Mouse (Mus musculus): ENCODE measurements around the gene Pakap.

The Pakap gene

GRCm38 (mm10) chr4:57715849-57716248 lies 147.9 kb downstream of the Pakap start:
- no peak for ATAC-seq (ENCODE audit: low TSS enrichment)

- 0 out of 2 replicates have a peak, but pooled peaks have one; percentile 32 for ATAC-seq (ENCODE audit: low TSS enrichment)
Measured at GRCm38 (mm10) chr4:57716735-57717134, 148.8 kb downstream of the Pakap start.

- ATAC-seq (ENCODE audit: low TSS enrichment), result no peak
Measured at GRCm38 (mm10) chr4:57717354-57717753, 149.4 kb downstream of the Pakap start, which contains the start of gene Akap2. TSS of gene Akap2 (plus strand) at chr4:57717657.

- no peak for ATAC-seq (ENCODE audit: low TSS enrichment)
Measured at GRCm38 (mm10) chr4:57719370-57719769, 151.4 kb downstream of the Pakap start.

GRCm38 (mm10) chr4:57720869-57721361 lies 152.9 kb downstream of the Pakap start:
- 0 out of 2 replicates have a peak, but pooled peaks have one; percentile 7 for ATAC-seq (ENCODE audit: low TSS enrichment)

- ATAC-seq (ENCODE audit: low TSS enrichment), result no peak
Measured at GRCm38 (mm10) chr4:57722296-57722695, 154.3 kb downstream of the Pakap start.

GRCm38 (mm10) chr4:57723659-57724058 lies 155.7 kb downstream of the Pakap start:
- ATAC-seq (ENCODE audit: low TSS enrichment), result no peak

- no peak for ATAC-seq (ENCODE audit: low TSS enrichment)
Measured at GRCm38 (mm10) chr4:57725569-57725968, 157.6 kb downstream of the Pakap start.

- ATAC-seq (ENCODE audit: low TSS enrichment), result no peak
Measured at GRCm38 (mm10) chr4:57728611-57729183, 160.7 kb downstream of the Pakap start.

- ATAC-seq (ENCODE audit: low TSS enrichment), result no peak
Measured at GRCm38 (mm10) chr4:57730047-57730446, 162.1 kb downstream of the Pakap start.

GRCm38 (mm10) chr4:57730801-57731598 lies 163.0 kb downstream of the Pakap start:
- ATAC-seq (ENCODE audit: low TSS enrichment), result no peak

GRCm38 (mm10) chr4:57732351-57732750 lies 164.4 kb downstream of the Pakap start:
- ATAC-seq (ENCODE audit: low TSS enrichment), result no peak

GRCm38 (mm10) chr4:57733445-57733844 lies 165.5 kb downstream of the Pakap start:
- no peak for ATAC-seq (ENCODE audit: low TSS enrichment)

- ATAC-seq (ENCODE audit: low TSS enrichment), result no peak
Measured at GRCm38 (mm10) chr4:57735426-57735825, 167.4 kb downstream of the Pakap start.

GRCm38 (mm10) chr4:57738856-57739552 lies 171.0 kb downstream of the Pakap start:
- ATAC-seq (ENCODE audit: low TSS enrichment), result no peak

GRCm38 (mm10) chr4:57743325-57743929 lies 175.4 kb downstream of the Pakap start:
- no peak for ATAC-seq (ENCODE audit: low TSS enrichment)

- ATAC-seq (ENCODE audit: low TSS enrichment), result no peak
Measured at GRCm38 (mm10) chr4:57750651-57751050, 182.7 kb downstream of the Pakap start.

GRCm38 (mm10) chr4:57751054-57751453 lies 183.1 kb downstream of the Pakap start:
- no peak for ATAC-seq (ENCODE audit: low TSS enrichment)

- no peak for ATAC-seq (ENCODE audit: low TSS enrichment)
Measured at GRCm38 (mm10) chr4:57751566-57751965, 183.6 kb downstream of the Pakap start.

- ATAC-seq (ENCODE audit: low TSS enrichment), result no peak
Measured at GRCm38 (mm10) chr4:57755085-57755484, 187.1 kb downstream of the Pakap start.

- ATAC-seq (ENCODE audit: low TSS enrichment), result peak; percentile 63
Measured at GRCm38 (mm10) chr4:57757997-57758396, 190.0 kb downstream of the Pakap start.

- no peak for ATAC-seq (ENCODE audit: low TSS enrichment)
Measured at GRCm38 (mm10) chr4:57762424-57762823, 194.4 kb downstream of the Pakap start.
